Mouse (Mus musculus) T-cell, adult 2 months (primary cell): ENCODE results near the gene Ddx59.

Experiments used
- DNase-seq: peaks from one replicate; pipeline ENCODE4 v3.0.0; 2022; ENCODE audit warnings: low spot score

The Ddx59 gene

DNA sequence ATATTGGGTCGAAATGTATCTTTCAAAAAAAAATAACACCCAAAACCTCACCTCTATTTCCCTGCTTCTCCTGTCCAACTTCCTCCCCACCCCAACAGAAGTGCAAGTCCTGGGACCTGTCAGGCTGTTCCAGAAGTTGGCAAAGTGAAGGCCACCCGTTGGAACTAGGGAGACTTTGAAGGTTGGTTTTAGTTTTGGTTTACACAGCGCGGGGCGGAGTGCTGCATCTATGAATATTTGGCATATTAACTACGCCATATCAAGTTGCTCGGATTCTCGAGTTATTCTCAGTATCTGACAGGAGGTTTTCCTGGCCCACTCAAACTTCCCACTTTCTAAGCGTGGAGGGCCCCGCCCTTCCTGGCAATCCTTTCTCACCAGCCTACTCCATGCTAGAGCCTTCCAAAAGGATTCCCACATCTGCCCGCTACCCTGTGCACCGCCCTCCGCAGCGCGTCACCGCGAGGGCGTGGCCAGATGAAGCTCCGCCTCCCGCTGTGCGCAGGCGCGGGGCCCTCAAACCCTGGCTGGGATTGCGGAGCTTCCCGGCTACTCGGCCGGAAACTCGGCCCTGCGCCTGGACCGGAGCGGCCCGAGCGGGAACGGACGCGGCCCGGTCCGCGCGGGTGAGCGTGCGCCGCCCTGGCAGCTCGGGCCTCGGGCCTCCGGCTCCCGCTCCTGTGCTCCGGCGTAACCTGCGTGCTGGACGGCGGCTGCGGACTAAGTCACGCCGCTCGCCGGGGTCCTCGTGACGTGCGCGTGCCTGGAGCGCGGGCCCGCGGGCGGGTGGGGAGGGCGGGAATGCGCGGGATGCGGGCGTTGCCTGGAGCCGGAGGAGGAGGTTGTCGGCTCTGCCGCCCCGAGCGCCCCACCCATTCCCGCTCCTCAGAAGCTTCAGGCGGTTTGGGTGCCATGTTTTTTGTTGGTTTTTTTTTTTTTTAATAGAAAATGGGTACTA lies at the start of gene Ddx59:
Gene Ddx59 (plus strand): TSS at position 474 of the 958 bp plus-strand sequence.
- DNase-seq: peak; percentile 91

GRCm38 (mm10) chr1:136365986-136366385 lies 49.1 kb upstream of the Ddx59 start:
- no peak for DNase-seq

GRCm38 (mm10) chr1:136379261-136379660 lies 35.8 kb upstream of the Ddx59 start:
- no peak for DNase-seq

DNA sequence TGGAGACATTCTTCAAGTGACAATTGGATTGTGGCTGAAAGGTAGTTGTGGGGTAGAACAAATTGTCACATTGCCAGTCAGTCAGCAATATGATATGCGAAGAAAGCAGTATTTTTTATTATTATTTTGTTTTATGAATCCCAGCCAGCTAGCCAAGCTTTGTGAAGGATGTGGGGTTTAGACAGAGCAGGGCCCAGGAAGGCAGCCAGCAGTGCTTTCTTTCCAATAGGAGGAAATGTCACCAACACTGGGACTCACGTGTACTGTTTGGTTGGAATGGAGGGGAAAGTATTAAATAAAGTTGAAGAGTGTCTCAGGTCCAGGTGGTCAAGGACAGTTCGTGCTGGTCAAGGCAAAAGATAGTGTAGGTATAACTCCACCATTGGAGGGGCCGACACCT lies 34.9 kb upstream of the Ddx59 start:
- no peak for DNase-seq

GRCm38 (mm10) chr1:136380606-136381005 lies 34.5 kb upstream of the Ddx59 start:
- no peak for DNase-seq

- DNase-seq: no peak
Observed at GRCm38 (mm10) chr1:136381169-136381568, 33.9 kb upstream of the Ddx59 start.

GRCm38 (mm10) chr1:136381583-136381982 lies 33.5 kb upstream of the Ddx59 start:
- DNase-seq: no peak

DNA sequence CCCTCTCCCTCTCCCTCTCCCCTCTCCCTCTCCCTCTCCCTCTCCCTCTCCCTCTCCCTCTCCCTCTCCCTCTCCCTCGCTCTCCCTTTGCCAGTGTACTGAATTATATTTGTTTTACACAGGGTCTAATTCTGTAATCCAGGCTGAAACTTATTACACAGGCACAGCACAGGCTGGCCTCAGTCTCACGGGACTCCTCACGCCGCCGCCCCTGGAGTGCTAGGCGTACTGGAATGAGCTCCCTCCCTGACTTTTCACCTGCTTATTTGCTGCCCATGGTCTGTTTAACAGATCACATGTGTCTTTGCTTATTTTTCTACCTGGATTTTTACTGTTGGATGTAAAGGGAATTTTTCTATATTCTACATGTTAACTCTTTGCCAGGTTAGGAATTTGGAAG lies 28.2 kb upstream of the Ddx59 start:
- DNase-seq: no peak

DNA sequence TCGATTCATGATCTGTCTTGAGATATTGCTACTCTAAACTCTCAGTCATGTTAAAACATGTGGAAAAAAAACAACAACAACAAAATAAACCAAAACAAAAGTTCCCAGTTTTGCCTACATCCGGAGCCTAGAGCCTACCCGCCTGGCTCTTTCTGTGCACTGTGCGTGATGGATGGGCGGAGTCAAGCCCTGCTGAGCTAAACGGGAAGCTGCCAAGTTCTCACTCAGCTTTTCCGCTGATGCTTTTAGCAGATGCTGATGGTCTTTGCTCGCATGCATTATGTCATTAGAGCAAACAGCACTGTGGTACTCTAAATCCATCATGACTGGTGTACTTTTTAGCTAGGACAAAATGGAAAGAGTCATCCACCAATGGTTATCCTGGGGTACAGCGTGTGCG lies 20.6 kb upstream of the Ddx59 start:
- DNase-seq: no peak

DNA sequence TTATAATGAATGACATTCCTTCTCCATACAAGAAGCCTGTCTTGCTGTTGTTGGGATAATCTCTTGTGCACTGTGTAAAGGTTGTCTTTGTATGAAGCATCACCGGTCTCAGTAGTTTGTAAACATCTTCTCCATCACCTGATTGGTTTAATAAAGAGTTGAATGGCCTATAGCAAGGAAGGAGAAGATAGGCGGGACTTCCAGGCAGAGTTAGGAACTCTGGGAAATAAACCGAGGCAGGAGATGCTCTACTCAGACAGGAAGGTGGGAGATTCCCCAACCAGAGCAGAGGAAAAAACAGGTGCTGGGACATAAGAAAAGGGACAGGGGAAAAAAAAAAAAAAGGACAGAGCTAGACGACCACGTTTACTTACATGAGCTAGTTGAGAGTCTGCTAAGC lies 20.0 kb upstream of the Ddx59 start:
- DNase-seq: no peak

- DNase-seq: no peak
Observed at GRCm38 (mm10) chr1:136401281-136401680, 13.8 kb upstream of the Ddx59 start.

DNA sequence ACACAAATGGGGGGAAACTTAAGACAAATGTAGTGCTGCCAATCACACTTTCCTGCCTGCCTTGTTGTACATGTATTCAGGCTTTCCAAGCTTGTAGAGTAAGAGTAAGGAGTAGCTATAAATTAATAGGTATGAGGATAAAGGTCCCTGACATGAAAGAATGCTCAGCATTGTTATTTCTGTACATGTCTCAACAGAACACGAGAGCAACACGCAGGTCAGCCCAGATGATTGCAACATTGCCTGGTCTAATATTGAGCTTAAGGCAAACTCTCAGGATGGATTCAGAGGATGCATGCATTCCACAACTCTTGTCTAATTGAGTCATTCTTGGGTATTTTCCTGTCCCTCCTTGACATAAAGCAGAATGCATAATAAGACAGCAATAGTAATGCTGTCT lies 5.4 kb upstream of the Ddx59 start:
- no peak for DNase-seq

GRCm38 (mm10) chr1:136415756-136416126 lies 670 bp downstream of the Ddx59 start:
- no peak for DNase-seq

- DNase-seq: no peak
Observed at GRCm38 (mm10) chr1:136418393-136418792, 3.3 kb downstream of the Ddx59 start.

DNA sequence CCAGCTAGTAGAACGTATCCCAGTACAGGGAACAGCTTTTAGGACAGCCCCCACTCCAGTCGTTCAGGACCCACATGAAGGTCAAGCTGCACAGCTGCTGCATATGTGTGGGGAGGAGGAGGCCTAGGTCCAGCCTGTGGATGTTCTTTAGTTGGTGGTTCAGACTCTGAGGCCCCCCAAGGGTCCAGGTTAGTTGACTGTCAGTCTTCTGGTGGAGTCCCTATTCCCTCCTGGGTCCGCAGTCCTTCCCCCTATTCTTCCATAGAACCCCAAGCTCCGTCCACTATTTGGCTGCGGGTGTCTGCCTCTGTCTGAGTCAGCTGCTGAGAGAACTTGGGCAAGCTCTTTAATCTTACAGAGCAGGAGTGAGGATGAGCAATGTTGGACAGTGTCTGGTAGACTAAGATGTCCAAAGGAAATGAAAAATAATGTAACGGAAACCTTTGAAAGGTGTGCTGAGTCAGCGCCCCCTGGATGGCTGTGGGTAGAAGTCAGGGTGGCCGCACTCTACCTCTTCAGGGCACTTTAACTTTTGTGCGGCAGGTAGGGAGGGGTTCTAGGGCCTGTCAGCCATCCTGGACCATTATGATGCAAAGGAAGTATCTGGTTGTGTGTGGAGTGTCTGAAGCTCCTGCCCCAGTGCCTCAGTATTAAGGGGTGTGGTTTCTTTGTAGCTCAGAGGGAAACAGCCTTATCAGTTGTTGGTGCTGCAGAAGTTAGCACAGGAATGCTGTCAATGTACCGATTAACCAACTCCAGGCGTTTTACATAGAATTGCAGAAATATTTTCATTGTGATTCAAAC lies 12.3 kb downstream of the Ddx59 start:
- DNase-seq: no peak

GRCm38 (mm10) chr1:136428981-136429380 lies 13.9 kb downstream of the Ddx59 start:
- DNase-seq: no peak

GRCm38 (mm10) chr1:136430126-136430818 lies 15.2 kb downstream of the Ddx59 start:
- DNase-seq: no peak

- DNase-seq: no peak
Observed at GRCm38 (mm10) chr1:136440741-136441140, 25.7 kb downstream of the Ddx59 start.

DNA sequence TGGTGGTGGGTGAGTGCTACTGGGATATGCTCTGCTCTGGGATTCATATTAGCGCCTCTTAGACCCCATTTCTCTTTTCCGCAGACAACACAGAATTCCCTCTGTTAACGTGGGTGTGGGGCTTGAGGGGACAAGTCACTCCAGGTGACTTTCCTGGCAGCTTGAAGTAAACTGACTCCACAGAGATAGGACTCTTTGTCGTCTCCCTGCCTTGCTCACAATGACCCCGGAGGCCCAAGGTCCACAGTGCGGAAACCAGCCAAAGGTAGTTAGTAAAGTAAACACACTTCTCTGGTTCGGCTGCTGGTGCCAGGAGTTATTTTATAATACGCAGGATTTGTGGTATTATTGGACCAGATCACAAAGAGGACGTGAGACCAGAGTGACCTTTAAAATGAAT lies 27.7 kb downstream of the Ddx59 start:
- DNase-seq: no peak

- DNase-seq: no peak
Observed at GRCm38 (mm10) chr1:136444555-136445255, 29.6 kb downstream of the Ddx59 start.

DNA sequence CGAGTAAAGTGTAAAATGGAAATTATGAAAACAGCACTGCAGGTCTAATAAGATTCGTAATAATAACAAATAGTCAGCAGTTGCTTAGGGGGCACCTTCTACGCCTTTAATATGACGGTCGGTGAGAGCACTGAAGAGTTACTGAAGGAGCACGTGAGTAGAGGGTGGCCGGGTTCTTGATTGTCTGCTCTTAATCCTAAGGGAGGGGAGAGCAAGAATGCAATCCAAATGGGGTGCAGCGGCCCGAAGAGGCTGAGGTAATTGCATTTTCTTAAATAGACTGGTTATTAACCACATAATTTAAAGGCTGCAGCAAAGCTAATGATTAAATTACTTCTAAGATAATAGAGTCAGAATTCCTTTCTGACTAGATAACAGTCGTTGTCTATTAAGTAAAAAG lies 31.9 kb downstream of the Ddx59 start:
- no peak for DNase-seq

GRCm38 (mm10) chr1:136447338-136447737 lies 32.3 kb downstream of the Ddx59 start:
- DNase-seq: no peak
